Mouse (Mus musculus): ENCODE data around the gene Rasl12. TPM values are rescaled to one million over a fixed set of nuclear protein-coding genes. Genes with fewer than 3 reads are reported as not detected.

The Rasl12 gene
- polyA plus RNA-seq, 1 experiment, result 81.4 TPM

- Histone ChIP-seq H3K4me3 (replicated peaks; ENCODE audit: extremely low read depth, low read depth, low read length) (no peak overlapping the region), H3K4me1 (ENCODE audit: control insufficient read depth, insufficient read depth, low read length) (peaks cover 6% of the 10 kb centered on the region)
- DNase-seq, result peak; percentile 22
- WGBS, result 63% methylated on average over 5 of the region's 5 CpGs
- TF ChIP-seq POLR2A (IDR thresholded peaks at IDR 0.05; ENCODE audit: borderline replicate concordance, extremely low read depth, low read depth, low read length) (no peak), CTCF (IDR thresholded peaks at IDR 0.05; ENCODE audit: insufficient read depth, low read length) (no peak)
Measured at GRCm38 (mm10) chr9:65462544-65462943, 64.2 kb downstream of the Rasl12 start.

- TF ChIP-seq POLR2A (IDR thresholded peaks at IDR 0.05; ENCODE audit: borderline replicate concordance, extremely low read depth, low read depth, low read length) (no peak), CTCF (IDR thresholded peaks at IDR 0.05; ENCODE audit: insufficient read depth, low read length) (no peak)
- WGBS, result 80% methylated on average over 6 of the region's 6 CpGs
- DNase-seq, result no peak
- peaks cover 6% of the 10 kb centered on the region for H3K4me1 ChIP-seq (ENCODE audit: control insufficient read depth, insufficient read depth, low read length)
- no peak overlapping the region for H3K4me3 ChIP-seq (replicated peaks; ENCODE audit: extremely low read depth, low read depth, low read length)
Measured at GRCm38 (mm10) chr9:65464161-65464560, 65.9 kb downstream of the Rasl12 start.

Other genes starting within 250 kb of the Rasl12 start
- gene Parp16, start 203.2 kb upstream of the Rasl12 start, polyA plus RNA-seq (2012; rRNA removed), result 8.4 and 9.3 TPM in 2 replicates
- gene Cilp, start 133.3 kb upstream of the Rasl12 start, polyA plus RNA-seq (2012; rRNA removed), result 1.2 and 6.1 TPM in 2 replicates
- 8.7 and 10.5 TPM in 2 replicates for gene Clpx, start 104.2 kb upstream of the Rasl12 start, polyA plus RNA-seq (2012; rRNA removed)
- 10.9 and 12.1 TPM in 2 replicates for gene Pdcd7, start 52.4 kb upstream of the Rasl12 start, polyA plus RNA-seq (2012; rRNA removed)
- 0.37 and 0.58 TPM in 2 replicates for gene Ubap1l, start 37.5 kb upstream of the Rasl12 start, polyA plus RNA-seq (2012; rRNA removed)
- gene Kbtbd13, start 6.9 kb upstream of the Rasl12 start, polyA plus RNA-seq (2012; rRNA removed), result 1.3 and 2.0 TPM in 2 replicates
- not detected in 2 replicates for gene Slc51b, start 24.4 kb downstream of the Rasl12 start, polyA plus RNA-seq (2012; rRNA removed)
- gene Mtfmt, start 37.3 kb downstream of the Rasl12 start, polyA plus RNA-seq (2012; rRNA removed), result 5.0 and 7.5 TPM in 2 replicates
- 21.9 and 27.8 TPM in 2 replicates for gene Spg21, start 62.4 kb downstream of the Rasl12 start, polyA plus RNA-seq (2012; rRNA removed)
- 0.17 and 0.59 TPM in 2 replicates for gene Ankdd1a, start 121.7 kb downstream of the Rasl12 start, polyA plus RNA-seq (2012; rRNA removed)
- 31.6 and 36.7 TPM in 2 replicates for gene Plekho2, start 181.5 kb downstream of the Rasl12 start, polyA plus RNA-seq (2012; rRNA removed)
- 0.36 and 1.0 TPM in 2 replicates for gene Pif1, start 188.7 kb downstream of the Rasl12 start, polyA plus RNA-seq (2012; rRNA removed)
- 16.0 and 18.4 TPM in 2 replicates for gene Rbpms2, start 231.1 kb downstream of the Rasl12 start, polyA plus RNA-seq (2012; rRNA removed)

All from lung, adult 2 months (tissue).